Mouse (Mus musculus): Measurements from ENCODE around the gene Klf6.

The Klf6 gene

GRCm38 (mm10) chr13:5899021-5899420 lies 37.7 kb downstream of the Klf6 start:
- DNase-seq (ENCODE audit: low read depth, low spot score), result no peak

GRCm38 (mm10) chr13:5899641-5900040 lies 38.4 kb downstream of the Klf6 start:
- DNase-seq (ENCODE audit: low read depth, low spot score), result no peak

GRCm38 (mm10) chr13:5913201-5913600 lies 51.9 kb downstream of the Klf6 start:
- no peak for DNase-seq (ENCODE audit: low read depth, low spot score)

DNA sequence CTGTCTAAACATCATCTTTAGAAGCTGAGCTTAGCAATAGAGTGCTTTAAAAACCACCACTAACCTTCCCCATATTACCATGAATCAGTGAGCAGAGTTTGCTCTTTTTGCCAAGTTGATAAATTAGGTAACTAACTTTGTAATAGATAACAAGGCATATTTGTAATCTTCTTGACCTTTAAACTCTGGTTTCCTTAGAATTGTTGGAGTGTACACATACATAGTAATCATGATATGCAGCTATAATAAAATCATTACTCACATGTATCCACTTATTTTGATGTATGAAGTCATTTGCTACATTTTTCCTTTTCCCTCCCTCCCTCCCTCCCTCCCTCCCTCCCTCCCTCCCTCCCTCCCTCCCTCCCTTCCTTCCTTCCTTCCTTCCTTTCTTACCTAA lies 56.1 kb downstream of the Klf6 start:
- DNase-seq (ENCODE audit: low read depth, low spot score), result no peak

DNA sequence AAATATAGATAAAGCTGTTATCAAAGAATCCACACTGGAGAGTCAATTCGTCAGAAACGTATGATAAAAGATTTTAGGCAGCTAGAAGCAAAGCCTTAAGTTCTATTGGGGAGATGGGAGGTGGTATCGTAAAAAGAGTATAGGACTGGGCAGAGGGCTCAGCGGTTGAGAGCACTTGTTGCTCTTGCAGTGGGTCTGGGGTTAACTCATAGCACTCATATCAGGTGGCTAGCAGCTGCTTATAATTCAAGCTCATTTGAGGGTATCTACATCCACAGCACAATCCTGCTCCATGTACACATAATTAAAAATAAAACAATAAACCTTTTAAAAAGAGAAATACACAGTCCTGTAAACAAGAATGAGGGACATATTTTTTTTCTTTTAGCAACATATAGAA lies 58.7 kb downstream of the Klf6 start:
- DNase-seq (ENCODE audit: low read depth, low spot score), result no peak

All from brain, embryonic 18.5 days (tissue).